Mouse (Mus musculus): ENCODE results near the gene Ankmy1.

Gene Ankmy1

DNA sequence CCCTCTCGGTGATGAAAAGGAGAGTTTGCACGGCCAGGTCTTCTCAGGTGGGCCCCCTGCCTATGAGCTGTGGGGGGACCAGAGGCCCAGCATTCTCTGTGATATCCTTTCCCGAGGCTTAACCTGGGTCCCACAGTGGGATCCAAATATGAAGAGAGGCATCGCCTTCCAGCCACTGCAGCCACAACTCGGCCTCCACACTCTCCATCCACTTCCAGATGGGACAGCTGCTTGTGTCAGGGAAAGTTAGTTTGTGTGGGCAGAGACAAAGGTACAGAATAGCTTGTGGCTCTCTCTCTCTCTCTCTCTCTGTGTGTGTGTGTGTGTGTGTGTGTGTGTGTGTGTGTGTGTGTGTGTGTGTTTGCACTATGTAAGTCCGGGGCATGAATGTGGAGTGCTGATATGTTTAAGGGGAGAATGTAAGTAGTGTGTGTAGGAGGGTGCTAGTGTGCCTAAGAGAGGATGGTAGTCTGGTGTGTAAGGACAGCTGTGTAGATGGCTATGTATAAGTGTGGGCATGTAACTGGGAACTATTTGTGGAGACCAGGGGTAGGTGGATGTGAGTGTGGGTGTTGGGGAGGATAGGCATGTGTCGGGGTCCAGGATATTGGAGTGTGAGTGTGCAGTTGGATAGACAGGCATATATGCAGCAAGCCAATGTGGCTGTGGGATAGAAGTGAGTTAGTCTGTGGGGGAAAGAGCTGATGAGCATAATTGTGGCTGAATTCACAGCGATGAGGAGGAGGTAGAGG, 27.2 kb downstream of the Ankmy1 start:
- CTCF ChIA-PET = no interaction called here

GRCm38 (mm10) chr1:92874011-92874410, 28.7 kb downstream of the Ankmy1 start:
- CTCF ChIA-PET = no interaction called here

DNA sequence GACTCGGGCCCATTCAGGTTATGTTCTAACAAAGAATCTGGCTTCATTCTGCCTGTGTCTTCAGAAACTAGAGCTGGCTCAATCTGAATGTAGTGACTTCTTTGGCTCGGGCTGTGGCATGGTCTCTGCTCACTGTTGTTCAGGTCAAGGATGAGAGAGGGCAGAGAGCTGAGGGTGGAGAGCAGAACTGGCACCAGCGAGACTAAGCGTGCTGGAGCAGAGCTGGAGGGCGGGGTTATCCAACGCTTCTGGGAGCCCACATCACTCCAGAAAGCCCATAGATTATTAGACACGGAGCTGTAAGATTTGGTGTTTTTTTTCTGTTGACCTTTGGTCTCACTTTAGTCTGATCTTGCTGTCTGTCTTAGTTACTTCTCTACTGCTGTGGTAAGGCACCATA, 30.0 kb downstream of the Ankmy1 start:
- CTCF ChIA-PET = no interaction called here

DNA sequence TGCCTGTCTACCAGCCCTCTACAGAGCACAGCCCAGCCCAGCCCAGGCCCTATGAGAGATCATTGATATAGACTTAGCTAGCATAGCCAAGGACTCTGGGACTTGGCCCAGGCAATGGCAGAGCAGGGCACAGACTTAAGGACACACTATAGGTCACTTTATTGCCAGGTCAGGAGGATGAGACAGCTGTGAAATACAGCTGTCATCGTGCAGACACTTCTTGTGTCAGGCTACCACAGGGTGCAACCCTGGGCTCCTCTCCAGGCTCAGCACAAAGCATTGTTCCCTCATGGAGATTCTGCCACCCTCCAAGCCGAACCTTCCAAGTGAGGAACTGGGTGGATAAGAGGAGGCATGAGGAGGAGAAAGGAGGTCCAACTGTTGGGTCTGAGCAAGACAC, 32.7 kb downstream of the Ankmy1 start:
- CTCF ChIA-PET = no interaction called here

- CTCF ChIA-PET = no interaction called here
These were observed 36.5 kb downstream of the Ankmy1 start for GRCm38 (mm10) chr1:92866170-92866569.

DNA sequence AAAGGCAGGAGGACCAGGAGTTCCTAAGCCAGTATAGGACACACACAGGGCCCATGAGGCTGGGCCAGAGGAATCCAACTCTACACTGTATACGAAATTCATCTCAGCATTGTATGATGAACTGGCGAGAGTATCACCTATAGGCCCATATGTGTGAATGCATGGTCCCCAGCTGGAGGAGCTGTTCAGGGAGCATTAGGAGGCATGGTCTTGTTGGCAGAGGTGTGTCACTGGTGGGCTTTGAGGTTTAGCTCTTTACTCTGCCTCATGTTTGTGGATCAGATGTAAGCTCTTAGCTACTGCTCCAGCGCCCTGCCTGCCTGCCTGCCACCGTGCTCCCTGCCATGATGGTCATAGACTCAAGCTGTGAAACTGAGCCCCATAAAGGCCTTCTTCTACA, 39.4 kb downstream of the Ankmy1 start:
- CTCF ChIA-PET = no interaction called here

DNA sequence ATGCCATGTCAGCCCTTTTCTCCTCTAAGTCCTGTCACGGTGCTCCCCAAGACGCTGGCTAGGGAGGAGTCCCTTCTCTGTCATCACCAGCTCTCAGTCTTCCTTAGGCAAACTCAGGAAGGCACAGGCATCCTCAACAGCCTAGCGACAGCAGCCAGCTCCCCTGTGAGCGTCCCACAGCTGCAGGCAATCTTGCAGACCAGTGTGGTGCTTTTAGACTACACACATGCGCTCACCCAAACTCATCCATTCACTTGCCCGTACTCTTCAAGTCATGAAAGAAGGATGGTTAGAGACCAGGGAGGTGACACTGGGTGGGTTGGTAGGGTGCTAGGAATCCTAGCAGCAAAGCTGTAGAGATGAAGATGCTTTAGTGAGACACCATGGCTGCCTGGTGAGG, 41.2 kb downstream of the Ankmy1 start:
- CTCF ChIA-PET = no interaction called here

DNA sequence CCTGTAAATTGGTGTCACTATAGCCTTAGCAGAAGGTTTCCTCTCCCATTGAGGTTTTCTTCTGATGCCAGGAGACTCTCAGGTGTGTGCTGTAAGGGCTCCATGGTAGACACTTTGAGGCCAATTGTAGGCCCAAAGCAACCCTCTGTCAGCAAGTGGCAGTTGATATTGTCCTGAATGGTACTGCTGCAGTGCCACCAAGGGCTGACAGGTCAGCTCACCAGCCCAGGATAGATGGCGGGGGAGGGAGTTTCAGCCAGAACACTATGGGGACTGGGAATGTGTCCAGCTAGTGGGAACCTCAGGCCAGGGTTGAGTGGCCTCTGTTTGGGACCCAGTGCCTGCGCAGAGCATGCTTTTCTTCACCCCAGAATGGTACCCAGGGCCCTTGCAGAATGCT, 50.3 kb downstream of the Ankmy1 start:
- CTCF ChIA-PET = no interaction called here

DNA sequence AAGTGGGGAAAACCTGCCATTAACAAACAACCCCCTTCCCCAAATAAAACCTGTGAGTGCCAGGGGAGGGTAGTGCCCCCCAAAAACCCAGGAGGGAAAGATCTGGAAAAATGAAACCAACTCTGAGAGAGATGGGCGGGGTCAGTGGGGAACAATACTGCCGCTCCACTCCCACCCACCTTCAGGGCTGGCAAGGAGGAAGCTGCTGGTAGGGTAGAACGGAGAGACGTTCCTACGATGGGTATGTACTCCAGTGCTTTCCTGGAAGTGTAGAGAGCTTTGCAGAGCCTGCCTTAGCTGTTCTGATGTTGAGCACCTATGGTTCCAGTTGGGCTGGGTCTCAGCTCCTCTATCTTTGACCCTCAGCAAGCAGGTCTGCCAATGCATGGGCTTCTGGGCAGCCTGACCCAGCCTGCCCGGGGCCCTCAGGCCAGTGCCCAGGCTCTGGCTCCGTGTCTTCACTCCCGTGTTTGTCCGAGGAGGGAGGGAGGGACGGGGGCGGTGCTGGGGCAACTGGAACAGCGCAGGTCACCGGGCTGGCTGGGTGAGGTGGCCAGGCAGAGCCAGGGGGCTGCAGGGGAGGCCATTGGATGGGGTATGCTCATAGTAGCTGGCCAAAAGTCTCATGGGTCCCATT, 52.6 kb downstream of the Ankmy1 start:
- CTCF ChIA-PET = no interaction called here

DNA sequence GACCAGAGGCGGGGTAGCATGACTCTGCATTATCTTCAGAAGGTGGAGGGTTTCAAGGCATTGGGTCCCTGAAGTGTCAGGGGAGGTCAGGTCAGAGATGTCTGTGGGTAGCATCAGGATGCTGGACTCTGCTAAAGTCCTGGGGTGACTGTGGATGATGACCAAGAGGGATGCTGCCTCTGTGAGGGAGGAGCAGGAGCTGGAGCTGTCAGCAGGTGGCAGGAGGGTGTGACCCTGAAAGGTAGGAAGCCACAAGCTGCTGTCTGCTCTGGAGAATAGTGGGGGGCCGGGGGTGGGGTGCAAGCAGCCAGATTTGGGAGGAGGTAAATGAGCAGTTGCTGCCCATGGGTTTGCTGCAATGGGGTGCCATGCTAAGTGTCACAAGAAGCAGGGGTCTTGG, 53.2 kb downstream of the Ankmy1 start:
- CTCF ChIA-PET = no interaction called here

DNA sequence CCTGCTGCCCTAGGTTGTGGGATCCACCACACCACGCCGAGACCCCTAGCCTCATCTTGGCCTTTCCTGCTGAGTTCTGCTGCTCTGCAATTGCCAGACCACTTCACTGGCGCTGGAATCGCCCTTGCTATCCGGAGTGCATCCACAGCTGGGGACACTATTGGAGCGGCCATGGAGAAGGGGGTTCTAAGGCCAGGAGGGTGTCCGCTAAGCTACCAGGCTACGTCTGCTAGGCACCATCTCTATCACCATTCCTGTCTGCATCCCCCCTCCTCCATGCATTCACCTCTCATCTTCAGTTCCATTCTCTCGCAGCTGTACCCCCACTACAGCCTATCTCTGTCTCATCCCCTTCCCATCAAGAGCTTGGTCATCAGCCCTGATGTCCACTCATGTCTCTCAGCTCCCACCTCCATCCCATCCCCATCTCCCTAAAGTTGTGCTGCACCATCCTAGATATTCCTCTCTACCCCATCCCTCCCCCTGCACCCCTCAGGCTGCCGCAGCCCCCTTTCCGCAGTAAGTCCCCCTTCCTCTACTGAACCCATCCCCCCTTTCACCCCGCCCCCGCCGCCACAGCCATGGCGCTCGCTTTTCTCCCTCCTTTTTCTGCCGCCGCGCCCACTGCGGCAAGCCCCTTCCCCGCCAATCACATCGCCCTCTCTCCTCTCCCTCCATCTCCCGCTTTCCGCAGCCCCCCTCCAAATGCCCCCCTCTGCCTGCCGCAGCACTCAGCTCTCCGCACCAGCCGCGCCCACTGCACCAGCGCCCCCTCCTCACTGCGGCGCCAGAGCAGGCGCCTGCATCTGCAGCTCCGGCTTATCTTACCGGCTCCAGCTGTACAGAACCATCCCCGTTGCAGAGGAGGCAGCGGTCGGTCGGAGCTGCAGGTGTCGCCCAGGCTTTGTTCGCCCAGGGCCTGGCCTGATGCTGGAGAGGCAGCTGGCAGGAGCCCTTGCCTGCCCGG, 54.5 kb downstream of the Ankmy1 start:
- CTCF ChIA-PET = no interaction called here

- CTCF ChIA-PET = no interaction called here
These were observed 56.8 kb downstream of the Ankmy1 start for GRCm38 (mm10) chr1:92845889-92846288.

DNA sequence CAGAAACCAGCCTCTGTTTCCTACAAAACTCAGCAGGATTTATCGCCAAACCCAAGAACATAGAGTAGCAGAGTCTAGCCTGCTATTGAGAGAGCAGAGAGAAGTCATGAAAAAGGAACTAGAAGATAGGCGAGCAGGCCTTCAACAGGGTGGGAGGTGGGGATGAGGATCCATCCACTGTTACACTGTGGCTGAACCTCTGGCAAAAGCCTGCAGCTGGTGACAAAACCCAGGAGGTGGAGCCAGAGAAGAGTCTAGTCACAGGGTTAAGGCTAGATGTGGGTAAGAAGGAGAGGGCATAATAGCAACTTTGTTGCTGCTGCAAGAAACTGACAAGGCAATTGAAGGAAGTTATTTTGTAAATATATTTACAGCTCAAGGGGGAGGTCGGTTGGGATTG, 61.3 kb downstream of the Ankmy1 start:
- CTCF ChIA-PET = no interaction called here

DNA sequence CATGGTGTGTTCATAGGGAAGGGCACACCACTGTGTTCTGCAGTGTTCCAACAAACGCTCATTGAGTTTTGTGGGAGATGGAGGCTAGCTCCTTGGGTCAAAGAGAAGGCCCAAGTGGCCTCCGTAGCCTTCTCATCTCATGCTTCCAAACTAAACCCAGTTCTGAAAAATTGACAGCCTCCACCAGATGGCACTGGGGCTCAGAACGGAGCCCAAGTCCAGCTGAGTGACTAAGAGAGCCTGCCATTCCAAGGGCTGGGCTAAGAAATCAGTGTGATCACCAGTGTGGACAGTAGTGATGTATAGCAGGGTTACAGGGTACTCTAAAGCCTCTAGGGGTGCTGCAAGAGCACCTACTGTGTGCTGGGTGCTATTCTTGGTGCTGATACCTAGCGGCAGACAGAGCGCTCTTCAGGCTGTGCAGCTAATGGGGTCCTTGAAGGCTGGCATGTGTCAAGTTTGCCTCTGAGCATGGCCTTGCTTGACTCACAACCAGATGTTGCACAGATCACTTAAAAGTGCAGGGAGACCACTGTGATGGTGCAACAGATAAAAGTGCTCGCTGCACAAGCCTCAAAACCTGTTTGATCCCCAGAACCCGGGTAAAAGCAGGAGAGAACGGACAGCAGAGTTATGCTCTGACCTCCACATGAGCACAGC, 62.3 kb downstream of the Ankmy1 start:
- CTCF ChIA-PET = no interaction called here

GRCm38 (mm10) chr1:92839211-92839610, 63.5 kb downstream of the Ankmy1 start:
- CTCF ChIA-PET = no interaction called here

DNA sequence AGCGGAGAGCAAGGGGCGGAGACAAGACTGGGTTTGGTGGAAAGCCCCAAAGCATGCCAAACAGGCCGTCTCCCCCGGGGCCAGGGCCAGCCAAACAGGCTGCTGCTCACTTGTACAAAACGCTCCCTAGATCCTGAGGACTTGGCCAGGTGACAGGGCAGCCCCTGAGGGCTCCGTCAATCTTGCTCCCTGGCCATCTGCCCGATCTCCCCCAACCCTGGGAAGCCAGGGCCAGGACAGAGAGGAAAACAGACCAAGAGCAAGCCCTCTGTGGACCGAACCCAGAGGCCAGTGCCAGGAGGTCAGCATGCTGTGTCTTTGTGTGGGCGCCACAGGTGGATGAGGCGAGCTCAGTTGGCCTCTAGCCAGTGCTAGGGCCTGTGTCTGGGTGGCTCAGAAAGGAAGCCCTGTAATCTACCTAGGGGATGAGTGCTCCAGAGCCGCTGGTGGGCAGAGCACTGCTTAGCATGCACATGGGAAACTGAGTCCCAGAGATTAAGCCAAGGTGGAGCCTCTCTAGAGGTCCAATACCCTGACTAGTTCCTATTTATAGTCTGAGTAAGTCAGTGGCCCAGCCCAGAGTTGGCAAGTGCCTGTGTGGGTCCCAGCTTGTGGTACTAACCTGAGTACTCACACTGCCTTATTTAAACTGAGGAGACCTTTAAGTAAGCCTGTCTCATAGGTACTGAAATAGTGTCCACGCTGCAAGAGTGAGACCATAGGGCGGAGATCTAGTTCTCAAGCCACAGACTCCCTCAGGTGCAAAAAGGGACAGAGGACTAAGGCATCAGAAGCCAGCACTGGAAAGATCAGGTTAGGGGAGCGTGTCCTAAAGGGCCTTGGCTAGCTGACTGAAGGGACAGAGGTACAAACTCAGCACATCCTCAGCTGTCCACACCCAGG, 64.5 kb downstream of the Ankmy1 start:
- CTCF ChIA-PET = no interaction called here

- CTCF ChIA-PET = interaction anchor here (0.6 kb wide), 1 partner anchor 1404 kb away, joined by 15 read pairs; no protein-coding TSS in a partner anchor
These were observed 68.6 kb downstream of the Ankmy1 start for GRCm38 (mm10) chr1:92833987-92834706.

DNA sequence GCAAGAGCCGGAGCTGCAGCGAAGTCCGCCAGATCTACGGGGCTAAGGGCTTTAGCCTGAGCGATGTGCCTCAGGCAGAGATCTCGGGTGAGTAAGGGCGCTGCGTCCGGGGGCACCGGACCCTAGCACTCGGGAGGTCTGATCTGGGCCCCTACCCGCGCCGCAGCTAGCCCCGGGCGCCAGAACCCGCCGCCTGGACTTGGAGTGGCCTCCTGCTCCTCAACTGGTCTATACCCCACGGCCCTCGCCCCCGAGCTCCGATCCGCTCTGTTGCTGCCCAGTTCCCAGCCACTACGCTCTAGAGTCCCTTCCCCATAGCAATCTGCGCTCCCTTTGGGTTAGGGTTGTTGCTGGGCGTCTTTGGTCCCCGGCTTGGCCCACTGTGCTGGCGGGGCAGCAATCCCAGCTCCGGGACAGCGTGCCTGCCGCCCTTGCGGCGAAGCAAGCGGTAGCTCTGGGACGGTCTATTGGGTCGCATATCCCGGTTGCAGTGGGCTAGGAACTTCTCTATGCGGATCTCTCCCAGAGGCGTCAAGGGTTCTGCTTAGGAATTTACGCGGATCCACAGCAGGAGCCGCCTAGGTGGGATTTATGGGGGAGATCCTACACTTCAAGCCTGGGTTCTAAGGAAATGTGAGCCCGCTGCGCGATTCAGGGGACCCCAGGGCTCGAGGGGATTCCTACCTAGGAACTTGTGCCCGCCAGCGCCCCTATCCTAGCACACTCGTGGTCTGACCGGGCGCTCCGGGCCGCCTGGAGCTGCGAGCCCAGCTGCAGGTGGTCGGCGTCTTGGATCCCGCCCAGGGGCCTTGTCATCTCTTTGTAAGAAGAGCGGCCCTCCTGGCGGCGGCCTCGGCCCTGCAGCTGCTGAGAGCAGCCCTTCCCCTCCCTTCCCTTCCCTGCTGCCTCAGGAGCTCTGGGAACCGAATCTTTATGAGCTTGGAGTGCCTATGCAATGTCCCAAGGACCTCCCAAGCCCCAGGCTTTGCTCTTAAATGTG, 70.4 kb downstream of the Ankmy1 start:
- CTCF ChIA-PET = no interaction called here

Data from spleen, embryonic (tissue).